Mouse (Mus musculus) testis, adult 2 months (tissue): ENCODE data around the gene Gm17304.

Experiments
- CTCF ChIP-seq: fragments of 200-500 bp; IDR thresholded peaks from 2 replicates; pipeline ENCODE4 v1.5.1; 2012; ENCODE audit warnings: low read depth, mild to moderate bottlenecking, inconsistent platforms, low read length, moderate library complexity; ENCODE audit not compliant: control insufficient read depth, insufficient read depth, insufficient replicate concordance
- POLR2A ChIP-seq: fragments of 200-500 bp; IDR thresholded peaks from 2 replicates; pipeline ENCODE4 v1.6.1; 2012; ENCODE audit warnings: low read depth, mild to moderate bottlenecking, inconsistent platforms, low read length, moderate library complexity; ENCODE audit not compliant: control insufficient read depth

- no peak for TF ChIP-seq CTCF
- TF ChIP-seq POLR2A = no peak
Measured at GRCm38 (mm10) chr5:106641876-106642275, 33.0 kb downstream of the Gm17304 start.
